Mouse (Mus musculus) liver, adult 2 months (tissue): ENCODE results near the gene Gm28038. TPM values are rescaled to one million over a fixed set of nuclear protein-coding genes. Genes with fewer than 3 reads are reported as not detected.
A peak's percentile ranks its signal among the peaks of the same experiment; 100 is the strongest.

Source experiments
- DNase-seq: peaks from one replicate; pipeline ENCODE4 v3.0.0-alpha.2; 2011; ENCODE audit warnings: low read depth, low spot score; ENCODE audit errors: extremely low read depth
- H3K27ac ChIP-seq: fragments of 200-500 bp; replicated peaks from 2 replicates; pipeline ENCODE4 v1.5.1; 2012; ENCODE audit warnings: low read depth, mild to moderate bottlenecking, control low read depth, inconsistent platforms, low read length; ENCODE audit not compliant: insufficient read depth
- H3K27me3 ChIP-seq: fragments of 200-500 bp; 2 replicates; pipeline ENCODE4 v1.6.1; 2012; ENCODE audit warnings: mild to moderate bottlenecking, moderate library complexity, low read length, inconsistent platforms; ENCODE audit not compliant: control insufficient read depth, insufficient read depth
- H3K36me3 ChIP-seq: fragments of 200-500 bp; 2 replicates; pipeline ENCODE4 v1.6.1; 2012; ENCODE audit warnings: low read length, inconsistent platforms; ENCODE audit not compliant: control insufficient read depth, insufficient read depth
- H3K4me1 ChIP-seq: fragments of 200-500 bp; 2 replicates; pipeline ENCODE4 v1.6.1; 2011; ENCODE audit warnings: low read length; ENCODE audit not compliant: control insufficient read depth, insufficient read depth
- H3K4me3 ChIP-seq: fragments of 200-500 bp; 2 replicates; pipeline ENCODE4 v1.5.1; 2011; ENCODE audit warnings: low read depth, mild to moderate bottlenecking, control low read depth, low read length, moderate library complexity; ENCODE audit not compliant: insufficient read depth
- H3K79me2 ChIP-seq: fragments of 200-500 bp; 2 replicates; pipeline ENCODE4 v1.6.1; 2012; ENCODE audit warnings: inconsistent platforms, mild to moderate bottlenecking, low read length, moderate library complexity; ENCODE audit not compliant: control insufficient read depth, insufficient read depth
- H3K9ac ChIP-seq: fragments of 200-500 bp; 2 replicates; pipeline ENCODE4 v1.6.1; 2012; ENCODE audit warnings: low read depth, mild to moderate bottlenecking, control low read depth, inconsistent platforms, low read length
- CTCF ChIP-seq: fragments of 200-500 bp; IDR thresholded peaks from 2 replicates; pipeline ENCODE4 v1.5.1; 2011; ENCODE audit warnings: low read depth, low read length, control low read depth
- POLR2A ChIP-seq: fragments of 200-500 bp; IDR thresholded peaks from 2 replicates; pipeline ENCODE4 v1.6.1; 2011; ENCODE audit warnings: low read length, control low read depth; ENCODE audit not compliant: insufficient read depth; ENCODE audit errors: extremely low read depth
- WGBS: fragments of 180-500 bp; shearing (Covaris S2); methylation state at CpG from one replicate; pipeline ENCODE4 v1.1.7; 2018; 5-methylcytosine and 5-hydroxymethylcytosine counted together
- polyA plus RNA-seq: library from polyadenylated mRNA; depleted of rRNA; stranded (reverse); fragments of >200 nt; gene quantifications from 2 replicates; pipeline ENCODE4 v1.2.3, GENCODE M21; 2012
- total RNA-seq: library from RNA; depleted of rRNA; stranded (reverse); fragments of >200 nt; gene quantifications from 2 replicates; pipeline ENCODE4 v1.2.3, GENCODE M21; 2014

Gene Gm28038
- total and polyA plus RNA-seq, 2 experiments, result not detected

DNA sequence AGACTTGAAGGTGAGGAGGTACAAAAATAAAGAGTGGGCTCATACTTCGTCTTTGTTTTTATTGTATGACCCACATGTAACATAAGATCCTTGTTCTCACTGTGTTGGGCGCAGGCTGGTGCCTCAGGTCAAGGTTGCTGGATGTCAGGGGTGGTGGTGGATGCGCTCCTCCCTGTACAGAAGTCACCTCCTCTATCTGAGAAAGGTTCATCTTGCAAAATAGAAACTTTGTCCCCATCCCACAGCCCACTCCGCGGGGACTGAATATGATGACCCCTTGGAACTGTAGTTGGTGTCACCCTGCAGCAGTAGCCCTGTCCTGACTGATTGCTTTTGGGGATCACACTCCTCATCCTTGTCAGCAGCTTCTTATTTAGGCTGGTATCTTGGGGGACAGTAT, 33.8 kb upstream of the Gm28038 start:
- no peak overlapping the region for H3K27ac ChIP-seq
- H3K4me1 ChIP-seq, result peaks cover 31% of the 10 kb centered on the region
- WGBS, result 30% methylated on average over 5 of the region's 5 CpGs

DNA sequence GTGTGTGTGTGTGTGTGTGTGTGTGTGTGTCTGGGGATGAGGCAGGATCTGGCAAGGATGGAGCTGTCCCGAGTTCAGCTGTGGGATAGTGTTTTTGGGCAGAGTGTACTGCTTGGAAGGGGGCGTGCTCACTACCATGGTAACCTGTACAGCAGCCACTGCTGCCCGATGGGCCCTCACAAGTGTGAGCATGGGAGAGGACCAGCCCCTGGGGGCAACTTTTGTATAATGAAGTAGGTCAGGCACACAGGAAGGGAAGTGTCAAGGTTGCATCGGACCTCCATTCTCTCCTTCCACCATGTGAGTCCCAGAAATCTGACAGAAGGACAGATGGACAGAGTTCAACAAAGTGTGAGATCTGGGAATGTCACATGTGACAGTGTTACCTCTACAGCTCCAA, 33.2 kb upstream of the Gm28038 start:
- no peaks in the 10 kb centered on the region for H3K27me3 ChIP-seq
- no peak overlapping the region for H3K4me3 ChIP-seq
- no peak overlapping the region for H3K27ac ChIP-seq
- DNase-seq, result no peak
- TF ChIP-seq POLR2A (no peak), CTCF (no peak)
- H3K36me3 ChIP-seq, result peaks cover 4% of the 10 kb centered on the region; the same call in 1 of the 2 replicates
- H3K4me1 ChIP-seq, result peaks cover 26% of the 10 kb centered on the region
- H3K9ac ChIP-seq, result no peak overlapping the region
- peaks cover 74% of the 10 kb centered on the region for H3K79me2 ChIP-seq
- WGBS, result 40% methylated on average over 4 of the region's 4 CpGs

More for the DNA sequence above, 33.8 kb upstream of the Gm28038 start:
- Histone ChIP-seq H3K79me2 (peaks cover 68% of the 10 kb centered on the region), H3K27me3 (no peaks in the 10 kb centered on the region), H3K4me3 (no peak overlapping the region), H3K9ac (no peak overlapping the region), H3K36me3 (peaks cover 4% of the 10 kb centered on the region; the same call in 1 of the 2 replicates)
- peak; percentile 79 for DNase-seq
- no peak for TF ChIP-seq POLR2A
- TF ChIP-seq CTCF, result no peak

DNA sequence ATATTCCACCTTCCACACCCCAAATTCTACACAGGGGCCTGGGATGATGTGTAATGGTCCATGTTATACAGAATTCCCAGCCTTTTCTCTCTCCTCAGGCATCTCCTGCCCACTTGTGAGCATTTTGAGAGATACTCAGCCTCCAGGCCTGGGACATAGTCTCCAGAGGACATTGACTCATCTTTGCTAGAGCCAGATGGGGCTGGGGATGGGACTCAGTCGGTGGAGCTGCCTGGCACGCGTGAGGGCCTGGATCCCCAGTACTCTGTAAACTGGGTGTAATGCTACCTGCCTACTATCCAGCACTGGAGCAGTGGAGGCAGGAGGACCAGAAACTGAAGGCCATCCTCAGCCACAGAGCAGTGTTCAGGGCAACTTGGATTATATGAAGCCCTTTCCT, 31.7 kb upstream of the Gm28038 start:
- H3K79me2 ChIP-seq, result peaks cover 68% of the 10 kb centered on the region
- no peak for DNase-seq
- peaks cover 4% of the 10 kb centered on the region; the same call in 1 of the 2 replicates for H3K36me3 ChIP-seq
- no peak overlapping the region for H3K4me3 ChIP-seq
- H3K27ac ChIP-seq, result 0 out of 2 replicates have a peak overlapping the region, but pooled peaks have one; percentile 11
- H3K4me1 ChIP-seq, result peaks cover 16% of the 10 kb centered on the region
- H3K27me3 ChIP-seq, result no peaks in the 10 kb centered on the region
- TF ChIP-seq POLR2A (no peak), CTCF (no peak)
- no peak overlapping the region for H3K9ac ChIP-seq
- WGBS, result 89% methylated on average over 3 of the region's 3 CpGs

DNA sequence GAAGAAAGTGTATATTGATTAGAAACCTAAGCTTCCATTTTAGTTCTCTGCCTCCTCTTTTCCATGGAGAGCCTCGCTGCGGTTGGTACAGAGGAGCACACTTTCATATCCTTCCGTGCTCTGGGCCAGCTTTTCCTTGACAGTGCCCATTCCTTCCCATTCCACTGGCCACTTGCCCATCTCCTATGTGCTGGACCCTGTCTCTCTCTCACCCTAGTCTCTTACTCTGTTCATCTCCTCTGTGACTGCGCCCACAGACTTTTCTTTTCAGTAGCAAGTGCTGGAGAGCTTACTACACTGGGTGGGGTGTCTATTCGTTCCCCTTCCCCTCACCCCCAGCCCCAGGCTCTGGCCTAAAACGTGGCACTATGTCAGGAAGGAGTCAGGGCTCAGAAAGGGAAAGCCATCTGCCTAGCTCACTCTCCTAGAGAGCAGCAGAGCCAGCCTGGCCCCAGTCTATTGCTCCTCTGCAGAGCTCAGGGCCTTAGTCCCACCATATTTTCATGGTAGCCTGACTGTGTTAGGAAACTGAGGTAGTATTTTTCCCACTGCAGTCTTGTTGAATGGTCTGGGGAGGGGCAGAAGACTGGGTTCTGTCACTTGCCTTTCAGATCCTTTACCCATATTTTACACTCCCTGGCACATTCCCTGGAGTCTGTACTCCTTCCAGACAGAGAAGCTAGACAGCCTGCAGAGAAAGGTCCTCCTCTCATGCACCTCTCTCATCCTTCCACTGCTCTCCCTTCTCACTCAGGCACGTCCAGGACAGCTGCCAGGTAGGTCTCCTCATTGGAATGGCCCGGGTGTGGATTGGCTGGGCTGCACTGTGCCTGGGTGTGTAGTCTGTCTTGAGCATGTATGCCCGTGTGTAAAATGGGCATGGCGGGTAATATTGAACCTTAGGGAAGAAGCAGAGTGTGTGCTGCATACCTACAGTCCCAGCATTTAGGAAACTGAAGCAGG, 30.4 kb upstream of the Gm28038 start:
- Histone ChIP-seq H3K4me1 (peaks cover 16% of the 10 kb centered on the region), H3K9ac (no peak overlapping the region), H3K27me3 (no peaks in the 10 kb centered on the region), H3K27ac (no peak overlapping the region), H3K36me3 (peaks cover 10% of the 10 kb centered on the region; the same call in 1 of the 2 replicates), H3K4me3 (no peak overlapping the region), H3K79me2 (peaks cover 64% of the 10 kb centered on the region)
- no peak for DNase-seq
- TF ChIP-seq CTCF (no peak), POLR2A (no peak)
- 83% methylated on average over 10 of the region's 10 CpGs for WGBS

GRCm38 (mm10) chr2:30251417-30252104, 29.3 kb upstream of the Gm28038 start:
- H3K27me3 ChIP-seq, result no peaks in the 10 kb centered on the region
- H3K4me1 ChIP-seq, result peaks cover 14% of the 10 kb centered on the region
- 82% methylated on average over 5 of the region's 5 CpGs for WGBS
- H3K27ac ChIP-seq, result no peak overlapping the region
- H3K36me3 ChIP-seq, result peaks cover 18% of the 10 kb centered on the region; the same call in 1 of the 2 replicates
- H3K79me2 ChIP-seq, result peaks cover 68% of the 10 kb centered on the region
- DNase-seq, result no peak
- no peak overlapping the region for H3K4me3 ChIP-seq
- no peak for TF ChIP-seq CTCF
- no peak for TF ChIP-seq POLR2A
- H3K9ac ChIP-seq, result no peak overlapping the region
